Mouse (Mus musculus): Measurements from ENCODE around the gene Fndc11.

Gene Fndc11

GRCm38 (mm10) chr2:181266839-181267238 lies 47.0 kb downstream of the Fndc11 start:
- DNase-seq (ENCODE audit: low spot score) = no peak

GRCm38 (mm10) chr2:181272092-181272491 lies 52.3 kb downstream of the Fndc11 start:
- DNase-seq (ENCODE audit: low spot score) = no peak
